Mouse (Mus musculus) CD4-positive helper T cell, adult 2 months (primary cell): ENCODE results near the gene Sntb2.

Experiments used
- DNase-seq: peaks from one replicate; pipeline ENCODE4 v3.0.0-alpha.2; 2012; ENCODE audit warnings: low read depth, missing footprints, low spot score

Sntb2 gene

GRCm38 (mm10) chr8:106929921-106930320 lies 5.6 kb upstream of the Sntb2 start:
- no peak for DNase-seq

GRCm38 (mm10) chr8:106932376-106933065 lies 3.0 kb upstream of the Sntb2 start:
- DNase-seq = no peak

GRCm38 (mm10) chr8:106933506-106934143 lies 1.9 kb upstream of the Sntb2 start:
- DNase-seq = peak; percentile 39

- DNase-seq = peak; percentile 52
Observed at GRCm38 (mm10) chr8:106934226-106934977, 1.1 kb upstream of the Sntb2 start.

GRCm38 (mm10) chr8:106935899-106936477 lies 438 bp downstream of the Sntb2 start:
- peak; percentile 64 for DNase-seq

GRCm38 (mm10) chr8:106936478-106937051 lies 1.0 kb downstream of the Sntb2 start:
- peak; percentile 37 for DNase-seq

- peak; percentile 52 for DNase-seq
Observed at GRCm38 (mm10) chr8:106937081-106937800, 1.7 kb downstream of the Sntb2 start.

- no peak for DNase-seq
Observed at GRCm38 (mm10) chr8:106941806-106942205, 6.3 kb downstream of the Sntb2 start.

GRCm38 (mm10) chr8:106943874-106944418 lies 8.4 kb downstream of the Sntb2 start:
- DNase-seq = no peak

GRCm38 (mm10) chr8:106944756-106945155 lies 9.2 kb downstream of the Sntb2 start:
- DNase-seq = no peak

- DNase-seq = peak; percentile 22
Observed at GRCm38 (mm10) chr8:106948678-106949243, 13.2 kb downstream of the Sntb2 start.

- no peak for DNase-seq
Observed at GRCm38 (mm10) chr8:106951707-106952106, 16.2 kb downstream of the Sntb2 start.

- DNase-seq = no peak
Observed at GRCm38 (mm10) chr8:106953571-106953970, 18.0 kb downstream of the Sntb2 start.

- DNase-seq = no peak
Observed at GRCm38 (mm10) chr8:106957086-106957485, 21.5 kb downstream of the Sntb2 start.

- no peak for DNase-seq
Observed at GRCm38 (mm10) chr8:106958212-106958611, 22.7 kb downstream of the Sntb2 start.

- DNase-seq = no peak
Observed at GRCm38 (mm10) chr8:106959626-106960025, 24.1 kb downstream of the Sntb2 start.

GRCm38 (mm10) chr8:106962322-106962721 lies 26.8 kb downstream of the Sntb2 start:
- DNase-seq = no peak

- DNase-seq = no peak
Observed at GRCm38 (mm10) chr8:106963365-106963764, 27.8 kb downstream of the Sntb2 start.

- no peak for DNase-seq
Observed at GRCm38 (mm10) chr8:106964573-106964972, 29.0 kb downstream of the Sntb2 start.

- no peak for DNase-seq
Observed at GRCm38 (mm10) chr8:106969964-106970363, 34.4 kb downstream of the Sntb2 start.
